ENCODE assay signal across 13 mouse cellular contexts in the genomic region with DNA sequence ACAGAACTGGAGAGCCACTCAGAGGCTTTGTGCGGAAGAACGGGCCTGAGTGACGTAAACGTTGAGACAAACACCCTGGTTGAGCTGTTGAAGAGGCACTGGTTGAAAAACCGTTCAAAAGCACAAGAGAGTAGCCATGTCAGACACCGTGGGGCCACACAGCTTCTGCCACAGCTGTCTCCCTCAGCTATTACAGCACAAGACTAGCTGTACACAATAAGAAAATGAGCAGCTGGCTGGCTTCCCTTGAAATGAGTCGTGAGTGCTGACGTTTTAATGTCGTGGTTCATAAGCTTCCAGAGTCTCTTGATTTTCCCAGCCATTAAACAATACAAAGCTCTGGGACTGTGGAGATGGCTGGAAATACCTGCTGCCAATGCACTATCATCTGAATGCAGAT. TPM values are rescaled to one million over a fixed set of nuclear protein-coding genes. Genes with fewer than 3 reads are reported as not detected.
DNase-seq lines count a peak whose midpoint lies in the region; ATAC-seq and TF ChIP-seq lines count a peak whose summit lies in the region.
"Had no signal": no experiment of that assay in that cellular context is flagged by ENCODE, and none has a peak within 500 bp of the region (broad histone marks: within the 10 kb centered on the region; RNA-seq: fewer than 3 reads in every experiment).

No protein-coding gene starts in this region.

- H3K4me1 ChIP-seq in kidney, embryonic 14.5 days (ENCODE audit: control insufficient read depth, insufficient read depth, low read length): no peaks in the 10 kb centered on the region
- no peaks in the 10 kb centered on the region for H3K4me1 ChIP-seq in lung, embryonic 14.5 days (ENCODE audit: insufficient read depth)
- 0 out of 2 replicates have a peak, but pooled peaks cover 2% of the 10 kb centered on the region for H3K4me1 ChIP-seq in lung, adult 2 months (ENCODE audit: control insufficient read depth, insufficient read depth, low read length)

- H3K27ac ChIP-seq in kidney, embryonic 14.5 days (ENCODE audit: low read depth, low read length): no peak overlapping the region
- no peak overlapping the region for H3K27ac ChIP-seq in lung, embryonic 14.5 days (ENCODE audit: low read depth)
- H3K27ac ChIP-seq: hindbrain, postnatal 0 days; midbrain, embryonic 12.5 days had no signal

- TF ChIP-seq POLR2A in lung, adult 2 months (IDR thresholded peaks at IDR 0.05; ENCODE audit: borderline replicate concordance, extremely low read depth, low read depth, low read length): no peak

- H3K27me3 ChIP-seq in kidney, embryonic 14.5 days (ENCODE audit: control insufficient read depth, insufficient read depth, low read length): no peaks in the 10 kb centered on the region
- H3K27me3 ChIP-seq in lung, embryonic 14.5 days (ENCODE audit: insufficient read depth, low read length): no peaks in the 10 kb centered on the region
- H3K27me3 ChIP-seq: midbrain, embryonic 12.5 days had no signal

- no peak overlapping the region for H3K4me2 ChIP-seq in kidney, embryonic 14.5 days (replicated peaks; ENCODE audit: low read depth, low read length)
- no peak overlapping the region for H3K4me2 ChIP-seq in lung, embryonic 14.5 days
- H3K4me2 ChIP-seq: liver, embryonic 11.5 days; midbrain, embryonic 12.5 days had no signal

- no peaks in the 10 kb centered on the region for H3K36me3 ChIP-seq in kidney, embryonic 14.5 days (ENCODE audit: control insufficient read depth, insufficient read depth, low read length)
- 0 out of 2 replicates have a peak, but pooled peaks cover 5% of the 10 kb centered on the region for H3K36me3 ChIP-seq in lung, embryonic 14.5 days (ENCODE audit: insufficient read depth)

- H3K4me3 ChIP-seq in kidney, embryonic 14.5 days (ENCODE audit: low read length): no peak overlapping the region
- H3K4me3 ChIP-seq in lung, embryonic 14.5 days (ENCODE audit: low read depth, low read length): no peak overlapping the region
- H3K4me3 ChIP-seq in lung, adult 2 months (replicated peaks; ENCODE audit: extremely low read depth, low read depth, low read length): no peak overlapping the region
- H3K4me3 ChIP-seq: midbrain, embryonic 12.5 days had no signal

- TF ChIP-seq CTCF in lung, embryonic 14.5 days (IDR thresholded peaks at IDR 0.05; ENCODE audit: low read depth): no peak
- no peak for TF ChIP-seq CTCF in lung, adult 2 months (IDR thresholded peaks at IDR 0.05; ENCODE audit: insufficient read depth, low read length)

- H3K9me3 ChIP-seq in kidney, embryonic 14.5 days (ENCODE audit: control insufficient read depth, low read length): no peaks in the 10 kb centered on the region
- H3K9me3 ChIP-seq in lung, embryonic 14.5 days (ENCODE audit: low read depth, low read length): no peaks in the 10 kb centered on the region
- H3K9me3 ChIP-seq: midbrain, embryonic 12.5 days had no signal

- WGBS in kidney, embryonic 14.5 days: 53% methylated on average over 9 of the region's 9 CpGs
- 42% methylated on average over 9 of the region's 9 CpGs for WGBS in lung, embryonic 14.5 days
- 57% methylated on average over 9 of the region's 9 CpGs for WGBS in lung, adult 2 months

- ATAC-seq in kidney, embryonic 14.5 days (ENCODE audit: low FRiP score, low TSS enrichment): peak; percentile 63; the same call in 1 of the 2 replicates
- peak; percentile 58; the same call in 1 of the 2 replicates for ATAC-seq in lung, embryonic 14.5 days (ENCODE audit: insufficient read depth)
- ATAC-seq: hindbrain, postnatal 0 days had no signal

- no peak for DNase-seq in kidney, postnatal 36 days
- peak; percentile 80 for DNase-seq in lung, embryonic 14.5 days
- DNase-seq in lung, adult 2 months: no peak
- DNase-seq in NIH3T3 (ENCODE audit: low read depth): peak; percentile 81
- peak; percentile 11 for DNase-seq in fibroblast of lung, adult 2 months (ENCODE audit: low read depth)
- DNase-seq in cerebellum, postnatal 14 days: no peak
- DNase-seq: cerebellum, adult 11 months; layer of hippocampus, postnatal 36 days; thymus, postnatal 36 days had no signal

- no peak overlapping the region for H3K9ac ChIP-seq in kidney, embryonic 14.5 days (ENCODE audit: low read depth, low read length)
- H3K9ac ChIP-seq in lung, embryonic 14.5 days: no peak overlapping the region
- H3K9ac ChIP-seq: midbrain, embryonic 12.5 days had no signal

RNA-seq across cellular contexts. Expression of a gene that starts 40.8 kb away (rescaled TPM):
- polyA plus RNA-seq in kidney, embryonic 14.5 days (2014; fragmentation: Nextera tagmentation; extraction: Ambion mirVana): 33.4 and 45.7 TPM in 2 replicates
- 36.1 and 38.2 TPM in 2 replicates for polyA plus RNA-seq in lung, embryonic 14.5 days (2014; fragmentation: Nextera tagmentation; extraction: Ambion mirVana)
- 11.8 and 13.7 TPM in 2 replicates for polyA plus RNA-seq in lung, adult 2 months (2012; rRNA removed)

Comparison
In these comparisons a context has a peak if more than half of its experiments do, and no peak if none do; other contexts are left out.
1. DNase-seq: peak in lung, embryonic 14.5 days (single experiment), NIH3T3 (single experiment) and fibroblast of lung, adult 2 months (single experiment); none in kidney, postnatal 36 days (0 of 2), lung, adult 2 months (single experiment) and cerebellum, postnatal 14 days (0 of 2).